Mouse (Mus musculus): ENCODE measurements around the gene Taar1. TPM values are rescaled to one million over a fixed set of nuclear protein-coding genes. Genes with fewer than 3 reads are reported as not detected.

Gene Taar1
- not detected in 4 replicates for total RNA-seq (2023; ENCODE audit: inconsistent age)

DNA sequence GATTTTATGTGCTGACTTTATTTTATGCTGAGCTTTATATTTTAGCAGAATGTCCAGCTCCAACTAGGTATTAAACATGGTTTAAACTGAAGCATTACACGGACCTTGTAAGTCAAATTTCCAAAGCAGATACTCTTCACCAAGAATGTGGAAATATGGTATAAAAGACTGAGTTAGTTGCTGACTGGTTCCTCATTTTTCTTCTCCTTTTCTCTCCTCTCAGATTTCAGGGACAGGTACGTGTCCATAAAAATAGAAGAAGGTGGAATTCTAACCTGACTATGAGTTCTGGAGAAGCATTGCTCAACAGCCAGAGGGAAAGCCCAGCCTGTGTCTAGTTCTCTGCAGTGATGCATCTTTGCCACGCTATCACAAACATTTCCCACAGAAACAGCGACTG, at the start of gene Taar1:
TSS of gene Taar1 (plus strand) at position 301 of the 400 bp plus-strand sequence.

DNA sequence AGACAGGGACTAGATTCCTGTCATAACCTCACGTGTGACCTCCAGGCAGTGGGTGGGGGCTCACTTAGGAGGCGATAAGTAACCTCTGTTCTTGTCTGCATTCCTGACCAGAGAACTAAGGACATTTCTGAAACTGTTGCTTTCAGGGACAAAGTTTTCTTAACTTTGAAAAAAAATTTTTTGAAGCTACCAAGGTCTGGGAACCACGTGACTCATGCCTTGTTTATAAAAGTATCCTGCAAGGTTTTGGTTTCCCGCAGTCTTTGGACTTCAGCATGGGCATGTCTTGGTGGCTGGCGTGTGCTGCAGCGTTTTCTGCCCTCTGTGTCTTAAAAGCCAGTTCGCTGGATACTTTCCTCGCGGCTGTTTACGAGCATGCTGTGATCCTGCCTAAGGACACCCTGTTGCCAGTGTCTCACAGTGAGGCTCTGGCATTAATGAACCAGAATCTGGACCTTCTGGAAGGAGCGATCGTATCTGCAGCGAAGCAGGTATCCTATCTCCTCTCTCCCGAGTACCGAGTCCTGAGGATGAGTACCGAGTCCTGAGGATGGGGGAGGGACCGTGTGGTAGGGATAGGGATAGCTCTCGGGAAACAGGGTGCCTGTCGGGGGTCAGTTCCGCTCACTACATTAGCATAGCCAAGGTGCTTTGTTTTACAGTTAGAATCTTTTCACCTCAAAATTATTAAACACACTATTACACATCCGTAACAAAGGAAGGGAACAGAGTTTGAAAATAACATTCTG, 25.4 kb upstream of the Taar1 start, which contains the start of gene Vnn1:
TSS of gene Vnn1 (plus strand) at position 88 of the 749 bp plus-strand sequence.

DNA sequence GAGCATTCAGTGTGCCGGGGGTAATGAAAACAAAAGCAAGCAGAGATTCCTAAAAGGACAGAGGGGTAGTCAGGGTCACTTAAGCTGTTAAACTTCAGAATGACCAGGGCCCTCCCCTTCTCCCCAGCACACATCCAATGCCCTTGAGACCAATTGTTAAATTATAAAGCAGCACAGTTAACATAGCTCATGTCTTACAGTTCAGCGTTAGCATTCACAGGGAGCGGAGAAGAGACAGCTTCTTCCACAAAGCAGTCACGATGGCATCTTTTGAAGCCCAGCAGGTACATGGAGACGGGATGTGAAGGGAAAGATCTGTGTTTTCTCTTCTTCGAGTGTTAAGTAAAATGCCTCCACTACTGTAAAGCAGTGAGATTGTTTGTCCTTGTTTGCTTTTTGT, 18.2 kb downstream of the Taar1 start, which contains the start of gene Taar2:
TSS of gene Taar2 (plus strand) at position 261 of the 400 bp plus-strand sequence.

DNA sequence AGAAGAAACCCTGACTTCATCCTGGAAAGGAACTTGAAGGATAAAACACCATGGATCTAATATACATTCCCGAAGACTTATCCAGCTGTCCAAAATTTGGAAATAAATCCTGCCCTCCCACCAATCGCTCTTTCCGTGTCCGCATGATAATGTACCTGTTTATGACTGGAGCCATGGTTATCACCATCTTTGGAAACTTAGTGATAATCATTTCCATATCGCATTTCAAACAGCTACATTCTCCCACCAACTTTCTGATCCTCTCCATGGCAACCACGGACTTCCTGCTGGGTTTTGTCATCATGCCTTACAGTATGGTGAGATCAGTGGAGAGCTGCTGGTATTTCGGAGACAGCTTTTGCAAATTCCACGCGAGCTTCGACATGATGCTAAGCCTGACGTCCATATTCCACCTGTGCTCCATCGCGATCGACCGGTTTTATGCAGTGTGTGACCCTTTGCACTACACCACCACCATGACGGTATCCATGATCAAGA, 29.4 kb downstream of the Taar1 start, which contains the start of gene Taar3:
TSS of gene Taar3 (plus strand) at position 51 of the 498 bp plus-strand sequence.

DNA sequence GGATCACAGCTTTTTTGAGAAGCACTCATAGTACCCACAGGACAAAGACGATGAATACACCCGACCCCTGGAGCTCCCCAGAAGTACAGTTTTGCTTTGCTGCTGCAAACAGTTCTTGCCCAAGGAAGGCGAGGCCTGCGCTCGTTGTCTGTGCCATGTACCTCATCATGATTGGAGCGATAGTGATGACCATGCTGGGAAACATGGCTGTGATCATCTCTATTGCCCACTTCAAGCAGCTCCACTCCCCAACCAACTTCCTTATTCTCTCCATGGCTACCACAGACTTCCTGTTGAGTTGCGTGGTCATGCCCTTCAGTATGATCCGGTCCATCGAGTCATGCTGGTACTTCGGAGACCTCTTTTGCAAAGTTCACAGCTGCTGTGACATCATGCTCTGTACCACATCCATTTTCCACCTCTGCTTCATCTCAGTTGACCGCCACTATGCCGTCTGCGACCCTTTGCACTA, 40.3 kb downstream of the Taar1 start, which contains the start of gene Taar4:
TSS of gene Taar4 (plus strand) at position 51 of the 472 bp plus-strand sequence.

DNA sequence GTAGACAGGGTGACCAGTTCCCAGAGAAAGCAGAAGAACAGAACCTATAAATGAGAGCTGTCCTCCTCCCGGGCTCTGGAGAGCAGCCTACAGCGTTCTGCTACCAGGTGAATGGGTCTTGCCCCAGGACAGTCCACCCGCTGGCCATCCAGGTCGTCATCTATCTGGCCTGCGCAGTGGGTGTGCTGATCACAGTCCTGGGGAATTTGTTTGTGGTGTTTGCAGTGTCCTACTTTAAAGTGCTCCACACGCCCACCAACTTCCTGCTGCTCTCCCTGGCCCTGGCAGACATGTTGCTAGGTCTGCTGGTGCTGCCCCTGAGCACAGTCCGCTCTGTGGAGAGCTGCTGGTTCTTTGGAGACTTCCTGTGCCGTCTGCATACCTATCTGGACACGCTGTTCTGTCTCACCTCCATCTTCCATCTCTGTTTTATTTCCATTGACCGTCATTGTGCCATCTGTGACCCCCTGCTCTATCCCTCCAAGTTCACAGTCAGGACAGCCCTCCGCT, 50.6 kb downstream of the Taar1 start, which contains the start of gene Taar5:
TSS of gene Taar5 (plus strand) at position 51 of the 510 bp plus-strand sequence.

Other genes starting within 250 kb of the Taar1 start
- gene Rps12, start 133.1 kb upstream of the Taar1 start, total RNA-seq (2023; ENCODE audit: inconsistent age): 794 to 1,463 TPM (median 1,064 TPM) in 4 replicates
- 0.16 to 0.45 TPM in 2 of 4 replicates, not detected in the others for gene Slc18b1, start 123.4 kb upstream of the Taar1 start, total RNA-seq (2023; ENCODE audit: inconsistent age)
- gene Vnn3, start 68.9 kb upstream of the Taar1 start, total RNA-seq (2023; ENCODE audit: inconsistent age): not detected in 4 replicates
- gene Vnn1, start 25.7 kb upstream of the Taar1 start, total RNA-seq (2023; ENCODE audit: inconsistent age): not detected in 4 replicates
- gene Taar2, start 18.2 kb downstream of the Taar1 start, total RNA-seq (2023; ENCODE audit: inconsistent age): not detected in 4 replicates
- gene Taar3, start 29.2 kb downstream of the Taar1 start, total RNA-seq (2023; ENCODE audit: inconsistent age): not detected in 4 replicates
- not detected in 4 replicates for gene Taar4, start 40.1 kb downstream of the Taar1 start, total RNA-seq (2023; ENCODE audit: inconsistent age)
- not detected in 4 replicates for gene Taar5, start 50.4 kb downstream of the Taar1 start, total RNA-seq (2023; ENCODE audit: inconsistent age)
- not detected in 4 replicates for gene Taar6, start 65.3 kb downstream of the Taar1 start, total RNA-seq (2023; ENCODE audit: inconsistent age)
- not detected in 4 replicates for gene Taar7a, start 73.1 kb downstream of the Taar1 start, total RNA-seq (2023; ENCODE audit: inconsistent age)
- gene Taar7b, start 79.6 kb downstream of the Taar1 start, total RNA-seq (2023; ENCODE audit: inconsistent age): not detected in 4 replicates
- gene Taar7d, start 106.9 kb downstream of the Taar1 start, total RNA-seq (2023; ENCODE audit: inconsistent age): not detected in 4 replicates
- gene Taar7e, start 117.3 kb downstream of the Taar1 start, total RNA-seq (2023; ENCODE audit: inconsistent age): not detected in 4 replicates
- gene Taar7f, start 129.2 kb downstream of the Taar1 start, total RNA-seq (2023; ENCODE audit: inconsistent age): not detected in 4 replicates
- gene Taar8a, start 156.1 kb downstream of the Taar1 start, total RNA-seq (2023; ENCODE audit: inconsistent age): not detected in 4 replicates
- not detected in 4 replicates for gene Taar8b, start 171.9 kb downstream of the Taar1 start, total RNA-seq (2023; ENCODE audit: inconsistent age)
- gene Taar8c, start 181.6 kb downstream of the Taar1 start, total RNA-seq (2023; ENCODE audit: inconsistent age): not detected in 4 replicates
- gene Taar9, start 189.2 kb downstream of the Taar1 start, total RNA-seq (2023; ENCODE audit: inconsistent age): not detected in 4 replicates
- 112 to 120 TPM (median 116 TPM) in 4 replicates for gene Stx7, start 228.9 kb downstream of the Taar1 start, total RNA-seq (2023; ENCODE audit: inconsistent age)

Measured in B cell, adult (primary cell).